Mouse (Mus musculus): Measurements from ENCODE around the gene Isoc2b. TPM values are rescaled to one million over a fixed set of nuclear protein-coding genes. Genes with fewer than 3 reads are reported as not detected.

The Isoc2b gene
- polyA plus RNA-seq, 1 experiment from 2014 or later, result 11.2 TPM

Other genes starting within 250 kb of the Isoc2b start
- gene Tmem86b, start 238.8 kb downstream of the Isoc2b start, polyA plus RNA-seq (2018), result 1.4 to 2.3 TPM (median 2.1 TPM) in 3 replicates
- gene Ppp6r1, start 211.2 kb downstream of the Isoc2b start, polyA plus RNA-seq (2018), result 68.2 to 77.4 TPM (median 74.2 TPM) in 3 replicates
- gene Hspbp1, start 185.2 kb downstream of the Isoc2b start, polyA plus RNA-seq (2018), result 13.6 to 44.2 TPM (median 27.9 TPM) in 3 replicates
- gene Brsk1, start 179.7 kb downstream of the Isoc2b start, polyA plus RNA-seq (2018), result 0.07 TPM in 1 of 3 replicates, not detected in the others
- 1.2 to 4.1 TPM (median 2.5 TPM) in 3 replicates for gene Tmem150b, start 145.0 kb downstream of the Isoc2b start, polyA plus RNA-seq (2018)
- 13.0 to 41.3 TPM (median 19.4 TPM) in 3 replicates for gene Kmt5c, start 130.1 kb downstream of the Isoc2b start, polyA plus RNA-seq (2018)
- gene Cox6b2, start 117.2 kb downstream of the Isoc2b start, polyA plus RNA-seq (2018), result 1.3 TPM in 1 of 3 replicates, not detected in the others
- not detected in 3 replicates for gene Fam71e2, start 99.0 kb downstream of the Isoc2b start, polyA plus RNA-seq (2018)
- not detected in 3 replicates for gene Il11, start 87.4 kb downstream of the Isoc2b start, polyA plus RNA-seq (2018)
- not detected in 3 replicates for gene Tmem190, start 87.3 kb downstream of the Isoc2b start, polyA plus RNA-seq (2018)
- 0.67 to 1.6 TPM (median 0.70 TPM) in 3 replicates for gene Tmem238, start 80.6 kb downstream of the Isoc2b start, polyA plus RNA-seq (2018)
- gene Rpl28, start 77.4 kb downstream of the Isoc2b start, polyA plus RNA-seq (2018), result 395 to 534 TPM (median 483 TPM) in 3 replicates
- 69.0 to 174 TPM (median 124 TPM) in 3 replicates for gene Ube2s, start 57.7 kb downstream of the Isoc2b start, polyA plus RNA-seq (2018)
- not detected in 3 replicates for gene Shisa7, start 25.6 kb downstream of the Isoc2b start, polyA plus RNA-seq (2018)
- 9.6 to 13.3 TPM (median 13.0 TPM) in 3 replicates for gene Isoc2a, start 6.9 kb upstream of the Isoc2b start, polyA plus RNA-seq (2018)
- not detected in 3 replicates for gene Gm36210, start 36.3 kb upstream of the Isoc2b start, polyA plus RNA-seq (2018)
- gene Zfp628, start 45.0 kb upstream of the Isoc2b start, polyA plus RNA-seq (2018), result 3.1 to 5.6 TPM (median 4.4 TPM) in 3 replicates
- 0.15 to 1.1 TPM (median 0.17 TPM) in 3 replicates for gene Nat14, start 51.8 kb upstream of the Isoc2b start, polyA plus RNA-seq (2018)
- 0.13 to 0.33 TPM (median 0.28 TPM) in 3 replicates for gene Ssc5d, start 55.5 kb upstream of the Isoc2b start, polyA plus RNA-seq (2018)
- gene Sbk2, start 94.1 kb upstream of the Isoc2b start, polyA plus RNA-seq (2018), result 0.36 to 1.8 TPM (median 1.1 TPM) in 3 replicates
- not detected in 3 replicates for gene Sbk3, start 100.9 kb upstream of the Isoc2b start, polyA plus RNA-seq (2018)
- 4.3 to 9.9 TPM (median 7.3 TPM) in 3 replicates for gene Zfp579, start 125.9 kb upstream of the Isoc2b start, polyA plus RNA-seq (2018)
- 13.7 to 24.6 TPM (median 14.3 TPM) in 3 replicates for gene Zfp524, start 144.2 kb upstream of the Isoc2b start, polyA plus RNA-seq (2018)
- gene Fiz1, start 144.4 kb upstream of the Isoc2b start, polyA plus RNA-seq (2018), result 16.5 to 21.5 TPM (median 18.2 TPM) in 3 replicates
- gene Gm44973, start 145.2 kb upstream of the Isoc2b start, polyA plus RNA-seq (2018), result not detected in 3 replicates
- gene Zfp865, start 150.1 kb upstream of the Isoc2b start, polyA plus RNA-seq (2018), result 11.9 to 13.8 TPM (median 12.4 TPM) in 3 replicates
- gene Ccdc106, start 150.3 kb upstream of the Isoc2b start, polyA plus RNA-seq (2018), result 0.28 to 1.1 TPM (median 0.37 TPM) in 3 replicates
- gene 4632433K11Rik, start 163.9 kb upstream of the Isoc2b start, polyA plus RNA-seq (2018), result 0.25 to 0.76 TPM in 2 of 3 replicates, not detected in the other
- 1.8 to 2.2 TPM (median 1.8 TPM) in 3 replicates for gene Zfp784, start 168.2 kb upstream of the Isoc2b start, polyA plus RNA-seq (2018)
- gene Zfp580, start 181.3 kb upstream of the Isoc2b start, polyA plus RNA-seq (2018), result 2.0 TPM in 3 replicates
- gene U2af2, start 191.9 kb upstream of the Isoc2b start, polyA plus RNA-seq (2018), result 93.4 to 180 TPM (median 101 TPM) in 3 replicates
- 84.6 to 130 TPM (median 119 TPM) in 3 replicates for gene Epn1, start 210.0 kb upstream of the Isoc2b start, polyA plus RNA-seq (2018)
- not detected in 3 replicates for gene Rfpl4, start 246.7 kb upstream of the Isoc2b start, polyA plus RNA-seq (2018)

All from macrophage (primary cell).